Mouse (Mus musculus) cerebellum, postnatal 14 days (tissue): Measurements from ENCODE around the gene Fat2.

Experiments
- DNase-seq, 2 experiments: peaks; one replicate each; pipeline ENCODE4 v3.0.0; 2021; ENCODE audit warnings: mixed read lengths in 2 of 2

Fat2 gene

GRCm38 (mm10) chr11:55329868-55330772 is 6.2 kb downstream of the Fat2 start:
- peak in 1 of 2 experiments; percentile 45 for DNase-seq

GRCm38 (mm10) chr11:55327558-55328409 is 8.6 kb downstream of the Fat2 start:
- DNase-seq = peak; percentile 51 to 71

GRCm38 (mm10) chr11:55327111-55327510 is 9.3 kb downstream of the Fat2 start:
- no peak for DNase-seq

- peak in 1 of 2 experiments; percentile 46 for DNase-seq
Measured at GRCm38 (mm10) chr11:55326211-55326610, 10.2 kb downstream of the Fat2 start.

GRCm38 (mm10) chr11:55323854-55324253 is 12.5 kb downstream of the Fat2 start:
- peak; percentile 93 to 94 for DNase-seq

GRCm38 (mm10) chr11:55320990-55321389 is 15.4 kb downstream of the Fat2 start:
- no peak for DNase-seq

- DNase-seq = no peak
Measured at GRCm38 (mm10) chr11:55315966-55316365, 20.4 kb downstream of the Fat2 start.

GRCm38 (mm10) chr11:55314704-55315047 is 21.7 kb downstream of the Fat2 start:
- no peak for DNase-seq

GRCm38 (mm10) chr11:55313768-55314703 is 22.3 kb downstream of the Fat2 start:
- DNase-seq = no peak

GRCm38 (mm10) chr11:55302350-55302749 is 34.0 kb downstream of the Fat2 start:
- no peak for DNase-seq

GRCm38 (mm10) chr11:55293179-55293578 is 43.2 kb downstream of the Fat2 start:
- DNase-seq = no peak

- DNase-seq = no peak
Measured at GRCm38 (mm10) chr11:55291901-55292300, 44.5 kb downstream of the Fat2 start.

GRCm38 (mm10) chr11:55289851-55290391 is 46.4 kb downstream of the Fat2 start:
- no peak for DNase-seq

GRCm38 (mm10) chr11:55274756-55275155 is 61.6 kb downstream of the Fat2 start:
- DNase-seq = peak; percentile 91 to 93

GRCm38 (mm10) chr11:55268580-55268979 is 67.8 kb downstream of the Fat2 start:
- no peak for DNase-seq

- peak; percentile 54 to 57 for DNase-seq
Measured at GRCm38 (mm10) chr11:55265647-55266046, 70.7 kb downstream of the Fat2 start.

GRCm38 (mm10) chr11:55264318-55264717 is 72.0 kb downstream of the Fat2 start:
- no peak for DNase-seq

- DNase-seq = peak; percentile 96 to 98
Measured at GRCm38 (mm10) chr11:55262000-55262399, 74.4 kb downstream of the Fat2 start.

GRCm38 (mm10) chr11:55261105-55261504 is 75.3 kb downstream of the Fat2 start:
- peak; percentile 48 to 61 for DNase-seq

GRCm38 (mm10) chr11:55253391-55253790 is 83.0 kb downstream of the Fat2 start:
- DNase-seq = peak in 1 of 2 experiments; percentile 42

- DNase-seq = peak in 1 of 2 experiments; percentile 15
Measured at GRCm38 (mm10) chr11:55250527-55250926, 85.8 kb downstream of the Fat2 start.

GRCm38 (mm10) chr11:55240556-55240955 is 95.8 kb downstream of the Fat2 start:
- peak; percentile 78 to 81 for DNase-seq
